Mouse (Mus musculus) bone marrow macrophage, adult 2 months (primary cell): ENCODE data around the gene Usp9x.

Experiments used
- CTCF ChIP-seq: IDR thresholded peaks from 2 replicates; pipeline ENCODE4 v1.5.1; 2012; ENCODE audit warnings: low read depth, mild to moderate bottlenecking, low read length, moderate library complexity
- POLR2A ChIP-seq: IDR thresholded peaks from 2 replicates; pipeline ENCODE4 v1.6.1; 2012; ENCODE audit warnings: mild to moderate bottlenecking, low read depth, low read length, borderline replicate concordance

DNA sequence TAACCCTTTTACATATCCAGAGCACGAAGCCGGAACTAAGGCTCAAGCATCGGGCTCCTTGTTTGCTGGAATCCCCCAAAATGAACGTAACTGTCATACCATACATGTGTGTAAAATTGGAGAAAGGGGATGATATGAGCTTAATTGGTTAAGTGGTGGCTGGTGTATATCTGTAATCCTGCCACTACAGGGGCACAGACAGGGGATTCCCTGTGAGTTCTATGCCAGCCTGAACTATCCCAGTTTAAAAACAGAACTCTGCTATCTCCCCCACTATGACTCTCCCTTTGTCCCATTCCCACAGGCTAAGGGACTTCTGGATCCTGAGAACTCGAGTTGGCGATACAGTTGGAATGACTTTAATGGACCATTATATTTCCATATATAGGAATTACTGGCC, 137.1 kb downstream of the Usp9x start:
- TF ChIP-seq CTCF, result no peak
- no peak for TF ChIP-seq POLR2A
